Mouse (Mus musculus) heart, embryonic 15.5 days (tissue): ENCODE data around the gene Ifi47. TPM values are rescaled to one million over a fixed set of nuclear protein-coding genes. Genes with fewer than 3 reads are reported as not detected.

ENCODE experiments used
- ATAC-seq: fragments of 200-750 bp; cut with Nextera tagmentation; replicated peaks from 2 replicates; pipeline ENCODE4 v1.8.0; 2017; ENCODE audit warnings: low read depth, moderate TSS enrichment; ENCODE audit not compliant: insufficient number of reproducible peaks, insufficient read depth, low FRiP score
- H3K27ac ChIP-seq: fragments of 300-500 bp; sonication (generic); 2 replicates; pipeline ENCODE4 v1.5.1; 2015; ENCODE audit warnings: mild to moderate bottlenecking, inconsistent platforms
- H3K27me3 ChIP-seq: fragments of 300-500 bp; sonication (generic); 2 replicates; pipeline ENCODE4 v1.6.1; 2015; ENCODE audit warnings: inconsistent platforms
- H3K36me3 ChIP-seq: fragments of 300-500 bp; sonication (generic); 2 replicates; pipeline ENCODE4 v1.6.1; 2015; ENCODE audit warnings: mild to moderate bottlenecking, inconsistent platforms
- H3K4me1 ChIP-seq: fragments of 300-500 bp; sonication (generic); replicated peaks from 2 replicates; pipeline ENCODE4 v1.6.1; 2015; ENCODE audit warnings: inconsistent platforms
- H3K4me2 ChIP-seq: fragments of 300-500 bp; sonication (generic); 2 replicates; pipeline ENCODE4 v1.6.1; 2015; ENCODE audit warnings: inconsistent platforms, mild to moderate bottlenecking, moderate library complexity
- H3K4me3 ChIP-seq: fragments of 300-500 bp; sonication (generic); 2 replicates; pipeline ENCODE4 v1.5.1; 2015; ENCODE audit warnings: mild to moderate bottlenecking, inconsistent platforms
- H3K9ac ChIP-seq: fragments of 300-500 bp; sonication (generic); 2 replicates; pipeline ENCODE4 v1.6.1; 2015; ENCODE audit warnings: mild to moderate bottlenecking, inconsistent platforms
- H3K9me3 ChIP-seq: fragments of 300-500 bp; sonication (generic); replicated peaks from 2 replicates; pipeline ENCODE4 v1.6.1; 2016; ENCODE audit warnings: inconsistent platforms
- WGBS: fragments of 180-500 bp; shearing (Covaris S2); methylation state at CpG from one replicate; pipeline ENCODE4 v1.1.7; 2015; ENCODE audit warnings: mixed read lengths; 5-methylcytosine and 5-hydroxymethylcytosine counted together
- polyA plus RNA-seq: library from polyadenylated mRNA; unstranded; fragments of >200 nt; fragmentation: Nextera tagmentation; extraction: Ambion mirVana; gene quantifications from 2 replicates; pipeline ENCODE4 v1.2.1, GENCODE M21; 2015

Ifi47 gene
- polyA plus RNA-seq, 1 experiment from 2014 or later = 1.4 TPM

- no peaks in the 10 kb centered on the region for H3K9me3 ChIP-seq
- H3K4me1 ChIP-seq = peaks cover 2% of the 10 kb centered on the region; the same call in 1 of the 2 replicates
- no peak overlapping the region for H3K4me2 ChIP-seq
- H3K4me3 ChIP-seq = no peak overlapping the region
- ATAC-seq = no peak
- no peak overlapping the region for H3K9ac ChIP-seq
- H3K27ac ChIP-seq = no peak overlapping the region
- no peaks in the 10 kb centered on the region for H3K36me3 ChIP-seq
- WGBS = 64% methylated on average over 4 of the region's 4 CpGs
- H3K27me3 ChIP-seq = no peaks in the 10 kb centered on the region
Observed at GRCm38 (mm10) chr11:49081356-49081755, 5.0 kb downstream of the Ifi47 start.

GRCm38 (mm10) chr11:49081886-49082285 lies 5.5 kb downstream of the Ifi47 start:
- no peak for ATAC-seq
- no peak overlapping the region for H3K9ac ChIP-seq
- 68% methylated on average over 3 of the region's 3 CpGs for WGBS
- H3K27ac ChIP-seq = no peak overlapping the region
- H3K36me3 ChIP-seq = no peaks in the 10 kb centered on the region
- no peak overlapping the region for H3K4me3 ChIP-seq
- H3K4me2 ChIP-seq = no peak overlapping the region
- H3K27me3 ChIP-seq = no peaks in the 10 kb centered on the region
- H3K9me3 ChIP-seq = no peaks in the 10 kb centered on the region
- H3K4me1 ChIP-seq = peaks cover 2% of the 10 kb centered on the region; the same call in 1 of the 2 replicates

- Histone ChIP-seq H3K4me3 (no peak overlapping the region), H3K36me3 (no peaks in the 10 kb centered on the region), H3K4me1 (peaks cover 6% of the 10 kb centered on the region), H3K27me3 (no peaks in the 10 kb centered on the region), H3K9me3 (no peaks in the 10 kb centered on the region), H3K9ac (no peak overlapping the region), H3K27ac (no peak overlapping the region), H3K4me2 (no peak overlapping the region)
- 90% methylated on average over 1 of the region's 1 CpGs for WGBS
- no peak for ATAC-seq
Observed at GRCm38 (mm10) chr11:49083146-49083545, 6.8 kb downstream of the Ifi47 start.

GRCm38 (mm10) chr11:49083808-49084207 lies 7.4 kb downstream of the Ifi47 start:
- ATAC-seq = no peak
- no peak overlapping the region for H3K27ac ChIP-seq
- H3K36me3 ChIP-seq = no peaks in the 10 kb centered on the region
- H3K4me3 ChIP-seq = no peak overlapping the region
- no peak overlapping the region for H3K4me2 ChIP-seq
- no peaks in the 10 kb centered on the region for H3K27me3 ChIP-seq
- WGBS = 68% methylated on average over 3 of the region's 3 CpGs
- no peak overlapping the region for H3K9ac ChIP-seq
- H3K9me3 ChIP-seq = no peaks in the 10 kb centered on the region
- peaks cover 9% of the 10 kb centered on the region for H3K4me1 ChIP-seq

- Histone ChIP-seq H3K27me3 (no peaks in the 10 kb centered on the region), H3K36me3 (no peaks in the 10 kb centered on the region), H3K27ac (no peak overlapping the region), H3K4me3 (no peak overlapping the region), H3K9ac (no peak overlapping the region), H3K4me2 (no peak overlapping the region), H3K9me3 (no peaks in the 10 kb centered on the region), H3K4me1 (peaks cover 9% of the 10 kb centered on the region)
- no peak for ATAC-seq
- 64% methylated on average over 1 of the region's 1 CpGs for WGBS
Observed at GRCm38 (mm10) chr11:49084385-49084784, 8.0 kb downstream of the Ifi47 start.

GRCm38 (mm10) chr11:49084875-49085274 lies 8.5 kb downstream of the Ifi47 start:
- Histone ChIP-seq H3K4me1 (peaks cover 9% of the 10 kb centered on the region), H3K4me2 (no peak overlapping the region), H3K36me3 (no peaks in the 10 kb centered on the region), H3K9me3 (no peaks in the 10 kb centered on the region), H3K9ac (no peak overlapping the region), H3K4me3 (no peak overlapping the region), H3K27ac (no peak overlapping the region), H3K27me3 (no peaks in the 10 kb centered on the region)
- WGBS = 22% methylated on average over 3 of the region's 3 CpGs
- ATAC-seq = no peak

GRCm38 (mm10) chr11:49086858-49087361 lies 10.5 kb downstream of the Ifi47 start:
- no peak overlapping the region for H3K27ac ChIP-seq
- H3K9me3 ChIP-seq = no peaks in the 10 kb centered on the region
- H3K27me3 ChIP-seq = no peaks in the 10 kb centered on the region
- peak overlapping the region; percentile 32; the same call in 1 of the 2 replicates for H3K4me2 ChIP-seq
- 69% methylated on average over 6 of the region's 6 CpGs for WGBS
- H3K4me1 ChIP-seq = peaks cover 9% of the 10 kb centered on the region
- H3K9ac ChIP-seq = no peak overlapping the region
- no peak for ATAC-seq
- H3K36me3 ChIP-seq = no peaks in the 10 kb centered on the region
- no peak overlapping the region for H3K4me3 ChIP-seq

GRCm38 (mm10) chr11:49087830-49088616 lies 11.6 kb downstream of the Ifi47 start:
- Histone ChIP-seq H3K27me3 (no peaks in the 10 kb centered on the region), H3K4me2 (peak overlapping the region; percentile 56), H3K9ac (no peak overlapping the region), H3K27ac (no peak overlapping the region), H3K36me3 (no peaks in the 10 kb centered on the region), H3K4me3 (peak overlapping the region; percentile 30), H3K4me1 (peaks cover 9% of the 10 kb centered on the region), H3K9me3 (no peaks in the 10 kb centered on the region)
- 30% methylated on average over 22 of the region's 22 CpGs for WGBS
- ATAC-seq = 0 out of 2 replicates have a peak, but pooled peaks have one; percentile 31

- no peak overlapping the region for H3K4me2 ChIP-seq
- WGBS = 88% methylated on average over 5 of the region's 5 CpGs
- H3K27ac ChIP-seq = no peak overlapping the region
- no peak overlapping the region for H3K9ac ChIP-seq
- no peaks in the 10 kb centered on the region for H3K36me3 ChIP-seq
- no peak overlapping the region for H3K4me3 ChIP-seq
- ATAC-seq = no peak
- no peaks in the 10 kb centered on the region for H3K9me3 ChIP-seq
- no peaks in the 10 kb centered on the region for H3K27me3 ChIP-seq
- peaks cover 9% of the 10 kb centered on the region for H3K4me1 ChIP-seq
Observed at GRCm38 (mm10) chr11:49088990-49089652, 12.7 kb downstream of the Ifi47 start.

- no peak overlapping the region for H3K27ac ChIP-seq
- H3K4me2 ChIP-seq = no peak overlapping the region
- no peaks in the 10 kb centered on the region for H3K27me3 ChIP-seq
- 78% methylated on average over 3 of the region's 3 CpGs for WGBS
- no peak for ATAC-seq
- no peak overlapping the region for H3K4me3 ChIP-seq
- no peaks in the 10 kb centered on the region for H3K9me3 ChIP-seq
- peaks cover 6% of the 10 kb centered on the region for H3K4me1 ChIP-seq
- H3K9ac ChIP-seq = no peak overlapping the region
- H3K36me3 ChIP-seq = no peaks in the 10 kb centered on the region
Observed at GRCm38 (mm10) chr11:49089735-49090507, 13.5 kb downstream of the Ifi47 start.

- Histone ChIP-seq H3K27me3 (no peaks in the 10 kb centered on the region), H3K4me3 (no peak overlapping the region), H3K4me2 (no peak overlapping the region), H3K27ac (no peak overlapping the region), H3K9ac (no peak overlapping the region), H3K4me1 (peaks cover 6% of the 10 kb centered on the region), H3K36me3 (no peaks in the 10 kb centered on the region), H3K9me3 (no peaks in the 10 kb centered on the region)
- WGBS = 77% methylated on average over 5 of the region's 5 CpGs
- ATAC-seq = no peak
Observed at GRCm38 (mm10) chr11:49090551-49090950, 14.2 kb downstream of the Ifi47 start.
